In genomic region chr1:91299026-91299706, GRCm38 (mm10) we compare ENCODE assay signal across 8 mouse cellular contexts. TPM values are rescaled to one million over a fixed set of nuclear protein-coding genes. Genes with fewer than 3 reads are reported as not detected.
DNase-seq lines count a peak whose midpoint lies in the region; ATAC-seq and TF ChIP-seq lines count a peak whose summit lies in the region.

No protein-coding gene starts in this region.

- H3K4me2 ChIP-seq in intestine, embryonic 14.5 days (ENCODE audit: low read length), result peak overlapping the region; percentile 85
- H3K4me2 ChIP-seq in neural tube, embryonic 13.5 days, result peak overlapping the region; percentile 70

- no peaks in the 10 kb centered on the region for H3K27me3 ChIP-seq in embryonic facial prominence, embryonic 10.5 days (replicated peaks; ENCODE audit: low read depth, poor library complexity, severe bottlenecking)
- H3K27me3 ChIP-seq in intestine, embryonic 14.5 days (replicated peaks; ENCODE audit: control insufficient read depth, insufficient read depth, low read length), result no peaks in the 10 kb centered on the region
- H3K27me3 ChIP-seq in neural tube, embryonic 13.5 days, result no peaks in the 10 kb centered on the region

- H3K4me1 ChIP-seq in lung, adult 2 months (ENCODE audit: control insufficient read depth, insufficient read depth, low read length), result peaks cover 3% of the 10 kb centered on the region; the same call in 1 of the 2 replicates
- H3K4me1 ChIP-seq in embryonic facial prominence, embryonic 10.5 days, result peaks cover 20% of the 10 kb centered on the region
- H3K4me1 ChIP-seq in intestine, embryonic 14.5 days (replicated peaks; ENCODE audit: control insufficient read depth, insufficient read depth, low read length), result peaks cover 6% of the 10 kb centered on the region
- peaks cover 18% of the 10 kb centered on the region for H3K4me1 ChIP-seq in neural tube, embryonic 13.5 days (replicated peaks)

- 59% methylated on average over 13 of the region's 13 CpGs for WGBS in lung, adult 2 months
- WGBS in embryonic facial prominence, embryonic 10.5 days, result 82% methylated on average over 13 of the region's 13 CpGs
- 72% methylated on average over 13 of the region's 13 CpGs for WGBS in intestine, embryonic 14.5 days
- 81% methylated on average over 13 of the region's 13 CpGs for whole genome bisulfite sequencing in neural tube, embryonic 13.5 days

- ATAC-seq in intestine, embryonic 14.5 days (replicated peaks; ENCODE audit: low FRiP score, low TSS enrichment, low read depth), result no peak
- ATAC-seq in neural tube, embryonic 13.5 days (ENCODE audit: low read depth), result no peak
- no peak for ATAC-seq in erythroid progenitor cell, adult 5-6 weeks (replicated peaks; ENCODE audit: low FRiP score, poor library complexity, severe bottlenecking)

- H3K9ac ChIP-seq in intestine, embryonic 14.5 days (ENCODE audit: low read length), result peak overlapping the region; percentile 27
- H3K9ac ChIP-seq in neural tube, embryonic 13.5 days, result peak overlapping the region; percentile 83

- H3K4me3 ChIP-seq in lung, adult 2 months (replicated peaks; ENCODE audit: extremely low read depth, low read depth, low read length), result peak overlapping the region; percentile 86
- peak overlapping the region; percentile 89 for H3K4me3 ChIP-seq in embryonic facial prominence, embryonic 10.5 days
- peak overlapping the region; percentile 85 for H3K4me3 ChIP-seq in intestine, embryonic 14.5 days (ENCODE audit: low read depth, low read length)
- H3K4me3 ChIP-seq in neural tube, embryonic 13.5 days, result peak overlapping the region; percentile 62

- H3K9me3 ChIP-seq in embryonic facial prominence, embryonic 10.5 days, result no peaks in the 10 kb centered on the region
- H3K9me3 ChIP-seq in intestine, embryonic 14.5 days (ENCODE audit: control insufficient read depth, low read length), result no peaks in the 10 kb centered on the region
- H3K9me3 ChIP-seq in neural tube, embryonic 13.5 days, result no peaks in the 10 kb centered on the region

- no peak for TF ChIP-seq CTCF in lung, adult 2 months (IDR thresholded peaks at IDR 0.05; ENCODE audit: insufficient read depth, low read length)

- H3K27ac ChIP-seq in embryonic facial prominence, embryonic 10.5 days (replicated peaks), result no peak overlapping the region
- no peak overlapping the region for H3K27ac ChIP-seq in intestine, embryonic 14.5 days (ENCODE audit: low read depth)
- H3K27ac ChIP-seq in neural tube, embryonic 13.5 days (replicated peaks), result no peak overlapping the region

- TF ChIP-seq POLR2A in lung, adult 2 months (IDR thresholded peaks at IDR 0.05; ENCODE audit: borderline replicate concordance, extremely low read depth, low read depth, low read length), result no peak

- DNase-seq in lung, adult 2 months, result peak; percentile 11
- no peak for DNase-seq in lung, postnatal 14 days
- no peak for DNase-seq in embryonic facial prominence, embryonic 10.5 days (ENCODE audit: low spot score)
- DNase-seq in intestine, embryonic 14.5 days (ENCODE audit: low spot score), result no peak
- DNase-seq in left cerebral cortex, postnatal 4 days, result no peak
- no peak for DNase-seq in left cerebral cortex, adult 18-20 months (ENCODE audit: low spot score in 2 of 2)

- intact Hi-C loops in left cerebral cortex, postnatal 4 days (cut with DNase I), result no loop called here

- H3K36me3 ChIP-seq in embryonic facial prominence, embryonic 10.5 days (replicated peaks), result peaks cover 18% of the 10 kb centered on the region
- H3K36me3 ChIP-seq in intestine, embryonic 14.5 days (ENCODE audit: control insufficient read depth, insufficient read depth, low read length), result 0 out of 2 replicates have a peak, but pooled peaks cover 5% of the 10 kb centered on the region
- H3K36me3 ChIP-seq in neural tube, embryonic 13.5 days, result peaks cover 4% of the 10 kb centered on the region; the same call in 1 of the 2 replicates

RNA-seq across cellular contexts. Expression of gene Scly, which starts 1.0 kb away (rescaled TPM):
- 23.7 and 26.6 TPM in 2 replicates for polyA plus RNA-seq in lung, adult 2 months (2012; rRNA removed)
- polyA plus RNA-seq in embryonic facial prominence, embryonic 10.5 days (2016; fragmentation: Nextera tagmentation; extraction: Ambion mirVana), result 16.0 and 16.5 TPM in 2 replicates
- 13.5 and 16.9 TPM in 2 replicates for polyA plus RNA-seq in intestine, embryonic 14.5 days (2014; fragmentation: Nextera tagmentation; extraction: Ambion mirVana)
- 11.8 and 12.8 TPM in 2 replicates for polyA plus RNA-seq in neural tube, embryonic 13.5 days (2015; fragmentation: Nextera tagmentation; extraction: Ambion mirVana)
- 27.0 and 42.3 TPM in 2 replicates for total RNA-seq in erythroid progenitor cell, adult 5-6 weeks (2015; ENCODE audit: low replicate concordance)
- total RNA-seq in erythroid progenitor cell, adult 5-6 weeks (2017; ENCODE audit: low replicate concordance), result 39.7 and 51.1 TPM in 2 replicates
- total RNA-seq in left cerebral cortex, postnatal 4 days (2021), result 10 to 100 TPM in 1 of 2 experiments, 1 to 10 TPM in 1; 9.2 to 11.3 TPM
- total RNA-seq in left cerebral cortex, adult 18-20 months (2021), result 10 to 100 TPM; 18.8 to 20.8 TPM

RNA-seq across cellular contexts. Expression of gene Espnl, which starts 22.7 kb away (rescaled TPM):
- 0.11 and 0.12 TPM in 2 replicates for polyA plus RNA-seq in lung, adult 2 months (2012; rRNA removed)
- polyA plus RNA-seq in embryonic facial prominence, embryonic 10.5 days (2016; fragmentation: Nextera tagmentation; extraction: Ambion mirVana), result 0.05 and 0.09 TPM in 2 replicates
- not detected in 2 replicates for polyA plus RNA-seq in intestine, embryonic 14.5 days (2014; fragmentation: Nextera tagmentation; extraction: Ambion mirVana)
- polyA plus RNA-seq in neural tube, embryonic 13.5 days (2015; fragmentation: Nextera tagmentation; extraction: Ambion mirVana), result 0.06 and 0.24 TPM in 2 replicates
- total RNA-seq in erythroid progenitor cell, adult 5-6 weeks (2015; ENCODE audit: low replicate concordance), result 1.4 TPM in 1 of 2 replicates, not detected in the other
- total RNA-seq in erythroid progenitor cell, adult 5-6 weeks (2017; ENCODE audit: low replicate concordance), result not detected in 2 replicates
- under 1 TPM in 1 of 2 experiments, not detected in 1; 0.14 TPM for total RNA-seq in left cerebral cortex, postnatal 4 days (2021)
- total RNA-seq in left cerebral cortex, adult 18-20 months (2021), result under 1 TPM; 0.16 to 0.26 TPM

RNA-seq across cellular contexts. Expression of gene Ube2f, which starts 49.1 kb away (rescaled TPM):
- 21.7 and 29.8 TPM in 2 replicates for polyA plus RNA-seq in lung, adult 2 months (2012; rRNA removed)
- polyA plus RNA-seq in embryonic facial prominence, embryonic 10.5 days (2016; fragmentation: Nextera tagmentation; extraction: Ambion mirVana), result 87.6 and 100 TPM in 2 replicates
- 69.9 and 71.6 TPM in 2 replicates for polyA plus RNA-seq in intestine, embryonic 14.5 days (2014; fragmentation: Nextera tagmentation; extraction: Ambion mirVana)
- polyA plus RNA-seq in neural tube, embryonic 13.5 days (2015; fragmentation: Nextera tagmentation; extraction: Ambion mirVana), result 67.7 and 68.8 TPM in 2 replicates
- 46.9 and 60.8 TPM in 2 replicates for total RNA-seq in erythroid progenitor cell, adult 5-6 weeks (2015; ENCODE audit: low replicate concordance)
- 11.9 and 48.8 TPM in 2 replicates for total RNA-seq in erythroid progenitor cell, adult 5-6 weeks (2017; ENCODE audit: low replicate concordance)
- 10 to 100 TPM; 44.5 to 48.4 TPM for total RNA-seq in left cerebral cortex, postnatal 4 days (2021)
- 10 to 100 TPM; 57.6 to 57.9 TPM for total RNA-seq in left cerebral cortex, adult 18-20 months (2021)

RNA-seq across cellular contexts. Expression of gene Klhl30, which starts 51.6 kb away (rescaled TPM):
- polyA plus RNA-seq in lung, adult 2 months (2012; rRNA removed), result 1.4 and 4.6 TPM in 2 replicates
- polyA plus RNA-seq in embryonic facial prominence, embryonic 10.5 days (2016; fragmentation: Nextera tagmentation; extraction: Ambion mirVana), result 0.21 and 0.22 TPM in 2 replicates
- polyA plus RNA-seq in intestine, embryonic 14.5 days (2014; fragmentation: Nextera tagmentation; extraction: Ambion mirVana), result 0.44 and 0.85 TPM in 2 replicates
- polyA plus RNA-seq in neural tube, embryonic 13.5 days (2015; fragmentation: Nextera tagmentation; extraction: Ambion mirVana), result 0.25 and 0.37 TPM in 2 replicates
- not detected in 2 replicates for total RNA-seq in erythroid progenitor cell, adult 5-6 weeks (2015; ENCODE audit: low replicate concordance)
- not detected in 2 replicates for total RNA-seq in erythroid progenitor cell, adult 5-6 weeks (2017; ENCODE audit: low replicate concordance)
- not detected for total RNA-seq in left cerebral cortex, postnatal 4 days (2021)
- total RNA-seq in left cerebral cortex, adult 18-20 months (2021), result under 1 TPM; 0.26 to 0.30 TPM
